Mouse (Mus musculus) natural killer cell, adult 2 months (primary cell): ENCODE measurements around the gene Acot3.
"Not testable (repeated sequence)": the region's sequence is repeated elsewhere in the genome, so short reads cannot be mapped to it uniquely, and the experiment has no call there.

ENCODE experiments used
- DNase-seq, 2 experiments: peaks; one replicate each; pipeline ENCODE4 v3.0.0; 2022; ENCODE audit warnings: low spot score in 2 of 2

The Acot3 gene

GRCm38 (mm10) chr12:84051937-84052474, at the start of gene Acot3:
Gene Acot3 (plus strand): TSS chr12:84052144.
- no peak for DNase-seq

- no peak for DNase-seq
Measured at GRCm38 (mm10) chr12:84003866-84004265, 48.1 kb upstream of the Acot3 start.

- DNase-seq: no peak
Measured at GRCm38 (mm10) chr12:84008251-84008650, 43.7 kb upstream of the Acot3 start.

GRCm38 (mm10) chr12:84008729-84009128, 43.2 kb upstream of the Acot3 start:
- no peak for DNase-seq

- peak in 1 of 2 experiments; percentile 20 for DNase-seq
Measured at GRCm38 (mm10) chr12:84009171-84009965, 42.6 kb upstream of the Acot3 start, which contains the start of gene Acot1. Gene Acot1 (plus strand): TSS chr12:84009490.

GRCm38 (mm10) chr12:84010201-84010600, 41.7 kb upstream of the Acot3 start:
- no peak for DNase-seq

- no peak for DNase-seq
Measured at GRCm38 (mm10) chr12:84011251-84012040, 40.5 kb upstream of the Acot3 start.

- no peak for DNase-seq
Measured at GRCm38 (mm10) chr12:84013130-84013529, 38.8 kb upstream of the Acot3 start.

GRCm38 (mm10) chr12:84013701-84014100, 38.2 kb upstream of the Acot3 start:
- DNase-seq: no peak

- peak in 1 of 2 experiments; percentile 5 for DNase-seq
Measured at GRCm38 (mm10) chr12:84020528-84020927, 31.4 kb upstream of the Acot3 start.

GRCm38 (mm10) chr12:84022266-84022665, 29.7 kb upstream of the Acot3 start:
- not testable (repeated sequence) for DNase-seq

- DNase-seq: no peak
Measured at GRCm38 (mm10) chr12:84023052-84023745, 28.7 kb upstream of the Acot3 start.

GRCm38 (mm10) chr12:84025888-84026287, 26.1 kb upstream of the Acot3 start:
- DNase-seq: no peak

- not testable (repeated sequence) for DNase-seq
Measured at GRCm38 (mm10) chr12:84028328-84028727, 23.6 kb upstream of the Acot3 start.

- not testable (repeated sequence) for DNase-seq
Measured at GRCm38 (mm10) chr12:84029043-84029442, 22.9 kb upstream of the Acot3 start.

- peak; percentile 57 to 73 for DNase-seq
Measured at GRCm38 (mm10) chr12:84030659-84031332, 21.1 kb upstream of the Acot3 start.

- no peak for DNase-seq
Measured at GRCm38 (mm10) chr12:84032854-84033253, 19.1 kb upstream of the Acot3 start.

GRCm38 (mm10) chr12:84033302-84033701, 18.6 kb upstream of the Acot3 start:
- not testable (repeated sequence) for DNase-seq

- DNase-seq: no peak
Measured at GRCm38 (mm10) chr12:84034108-84034507, 17.8 kb upstream of the Acot3 start.

- DNase-seq: not testable (repeated sequence)
Measured at GRCm38 (mm10) chr12:84038241-84038640, 13.7 kb upstream of the Acot3 start, which contains the start of gene Acot4. Gene Acot4 (plus strand): TSS chr12:84038379.

GRCm38 (mm10) chr12:84038691-84039111, 13.2 kb upstream of the Acot3 start, which contains the start of gene Gm49366:
Gene Gm49366 (plus strand): TSS chr12:84038935.
- peak in 1 of 2 experiments; percentile 4 for DNase-seq
